Mouse (Mus musculus): ENCODE measurements around the gene Nod2.
"Not testable (repeated sequence)": the region's sequence is repeated elsewhere in the genome, so short reads cannot be mapped to it uniquely, and the experiment has no call there.

Nod2 gene

DNA sequence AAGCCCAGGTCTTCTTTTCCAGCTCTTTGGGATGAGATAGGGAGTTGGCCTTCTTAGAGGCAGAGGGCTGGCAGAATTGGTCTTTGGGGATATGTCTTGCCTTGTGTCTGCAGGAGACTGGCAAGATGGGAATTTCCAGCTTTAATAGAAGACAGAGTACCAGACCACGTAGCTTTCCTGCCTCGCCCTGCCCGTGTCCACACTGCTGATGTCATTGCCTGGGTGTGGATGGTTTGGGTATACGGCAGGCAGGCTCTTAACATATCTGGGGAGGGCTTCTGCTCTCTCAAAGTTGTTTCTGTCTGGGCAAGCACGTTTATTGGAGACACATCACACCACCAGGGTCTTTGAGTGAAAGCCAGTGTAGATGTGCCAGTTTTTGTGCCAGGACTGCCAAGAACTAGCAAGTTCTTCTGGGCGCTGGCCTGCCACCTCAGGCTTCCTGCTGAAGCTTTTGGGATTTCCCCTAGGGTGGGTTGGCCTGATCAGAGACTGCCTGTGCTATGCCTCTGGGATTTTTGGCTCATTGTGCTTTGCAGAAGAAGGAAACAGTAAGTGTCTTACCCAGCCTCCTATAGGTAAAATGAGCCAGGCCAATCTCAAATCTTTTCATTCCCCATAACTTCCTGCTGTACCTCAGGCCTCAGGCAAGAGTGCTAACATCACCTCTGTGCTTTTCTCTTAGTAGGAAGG lies 3.0 kb downstream of the Nod2 start:
- Histone ChIP-seq H3K36me3 (ENCODE audit: control insufficient read depth, insufficient read depth, low read length, poor library complexity, severe bottlenecking) (no peaks in the 10 kb centered on the region), H3K27me3 (ENCODE audit: control insufficient read depth, insufficient read depth, low read length, poor library complexity, severe bottlenecking) (no peaks in the 10 kb centered on the region)
- peak; percentile 54 for DNase-seq (ENCODE audit: low read depth, low spot score)

DNA sequence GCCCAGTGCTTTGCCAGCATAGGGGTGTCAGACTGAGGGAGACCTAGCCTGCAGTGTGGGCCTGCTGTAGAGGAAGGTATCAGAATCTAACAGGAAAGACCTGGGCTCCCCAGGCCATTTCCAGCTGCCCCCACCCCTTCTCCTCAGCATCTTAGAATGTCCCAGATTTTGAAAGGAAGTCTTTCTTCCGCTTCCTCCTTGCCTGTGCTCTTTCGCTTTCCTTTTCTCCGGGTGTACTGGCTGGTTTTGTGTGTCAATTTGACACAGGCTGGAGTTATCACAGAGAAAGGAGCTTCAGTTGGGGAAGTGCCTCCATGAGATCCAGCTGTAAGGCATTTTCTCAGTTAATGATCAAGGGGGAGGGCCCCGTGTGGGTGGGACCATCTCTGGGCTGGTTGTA lies 4.0 kb downstream of the Nod2 start:
- not testable (repeated sequence) for H3K27me3 ChIP-seq (ENCODE audit: control insufficient read depth, insufficient read depth, low read length, poor library complexity, severe bottlenecking); H3K36me3 ChIP-seq (ENCODE audit: control insufficient read depth, insufficient read depth, low read length, poor library complexity, severe bottlenecking); DNase-seq (ENCODE audit: low read depth, low spot score)

DNA sequence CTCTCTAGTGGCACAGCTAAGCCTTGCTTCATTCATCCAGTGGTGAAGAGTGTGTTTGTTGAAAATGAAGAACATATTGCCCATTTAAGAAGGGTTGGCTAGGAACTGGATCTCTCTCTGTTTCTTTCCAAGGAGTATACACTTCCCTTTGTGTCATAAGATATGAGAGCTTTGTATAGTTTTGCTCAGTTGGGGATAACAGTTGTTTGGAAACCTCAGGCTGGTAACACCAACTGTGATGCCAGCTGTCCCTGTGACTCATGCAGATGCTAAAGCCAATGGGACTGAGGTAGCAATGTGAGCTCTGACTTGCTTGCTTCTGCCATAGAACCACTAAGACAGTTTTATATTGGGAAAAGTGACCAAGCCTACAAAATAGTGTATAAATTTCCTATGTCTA lies 8.2 kb downstream of the Nod2 start:
- DNase-seq (ENCODE audit: low read depth, low spot score), result no peak
- H3K27me3 ChIP-seq (ENCODE audit: control insufficient read depth, insufficient read depth, low read length, poor library complexity, severe bottlenecking), result no peaks in the 10 kb centered on the region
- no peaks in the 10 kb centered on the region for H3K36me3 ChIP-seq (ENCODE audit: control insufficient read depth, insufficient read depth, low read length, poor library complexity, severe bottlenecking)

DNA sequence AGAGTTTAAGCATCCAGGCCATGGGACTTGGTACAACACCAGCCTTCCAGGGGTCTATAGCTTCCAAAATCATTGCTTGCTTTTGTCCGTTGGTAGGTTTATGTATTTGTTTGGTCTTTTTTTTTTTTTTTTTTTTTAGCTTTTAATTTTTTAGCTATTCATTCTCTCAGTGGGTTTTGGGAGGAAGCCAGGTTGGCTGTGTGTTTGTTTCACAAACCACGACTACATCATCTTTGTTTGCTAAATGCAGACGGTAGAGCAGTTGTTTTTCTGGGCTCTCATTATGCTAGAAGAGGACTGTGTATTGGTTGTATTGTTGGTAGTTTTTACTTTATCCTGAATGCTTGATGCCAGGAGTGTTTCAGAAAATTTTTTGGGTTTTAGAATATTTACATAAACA lies 12.8 kb downstream of the Nod2 start:
- DNase-seq (ENCODE audit: low read depth, low spot score), result no peak
- no peaks in the 10 kb centered on the region for H3K36me3 ChIP-seq (ENCODE audit: control insufficient read depth, insufficient read depth, low read length, poor library complexity, severe bottlenecking)
- no peaks in the 10 kb centered on the region for H3K27me3 ChIP-seq (ENCODE audit: control insufficient read depth, insufficient read depth, low read length, poor library complexity, severe bottlenecking)

DNA sequence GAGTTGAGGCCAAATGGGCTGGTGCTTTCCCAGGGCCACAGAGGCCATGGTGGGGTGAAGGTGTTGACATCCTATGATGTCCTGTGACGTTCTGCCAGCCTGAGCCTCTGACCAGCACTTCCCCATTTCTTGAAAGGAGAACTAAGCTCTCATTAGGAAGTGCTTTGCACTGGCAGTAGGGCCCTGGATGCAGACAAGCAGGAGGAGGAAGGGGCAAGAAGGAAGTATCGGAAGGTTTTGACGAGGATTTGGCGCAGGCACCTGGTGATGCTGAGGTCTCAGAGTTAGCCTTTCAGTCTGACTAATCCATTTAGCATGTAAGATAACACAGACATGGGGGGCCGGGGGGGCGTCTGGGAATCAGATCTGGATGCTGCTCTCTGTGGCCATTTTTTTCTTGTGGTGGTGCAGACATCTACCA lies 15.3 kb downstream of the Nod2 start:
- Histone ChIP-seq H3K27me3 (ENCODE audit: control insufficient read depth, insufficient read depth, low read length, poor library complexity, severe bottlenecking) (no peaks in the 10 kb centered on the region), H3K36me3 (ENCODE audit: control insufficient read depth, insufficient read depth, low read length, poor library complexity, severe bottlenecking) (no peaks in the 10 kb centered on the region)
- peak; percentile 91 for DNase-seq (ENCODE audit: low read depth, low spot score)

DNA sequence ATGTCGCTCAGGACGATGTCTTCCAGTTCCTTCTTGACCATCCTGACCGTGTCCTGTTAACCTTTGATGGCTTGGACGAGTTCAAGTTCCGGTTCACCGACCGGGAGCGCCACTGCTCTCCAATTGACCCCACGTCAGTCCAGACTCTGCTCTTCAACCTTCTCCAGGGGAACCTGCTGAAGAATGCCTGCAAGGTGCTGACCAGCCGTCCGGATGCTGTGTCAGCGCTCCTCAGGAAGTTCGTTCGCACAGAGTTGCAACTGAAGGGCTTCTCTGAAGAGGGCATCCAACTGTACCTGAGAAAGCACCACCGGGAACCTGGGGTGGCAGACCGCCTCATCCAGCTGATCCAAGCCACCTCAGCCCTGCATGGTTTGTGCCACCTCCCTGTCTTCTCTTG lies 17.0 kb downstream of the Nod2 start:
- Histone ChIP-seq H3K36me3 (ENCODE audit: control insufficient read depth, insufficient read depth, low read length, poor library complexity, severe bottlenecking) (no peaks in the 10 kb centered on the region), H3K27me3 (ENCODE audit: control insufficient read depth, insufficient read depth, low read length, poor library complexity, severe bottlenecking) (no peaks in the 10 kb centered on the region)
- DNase-seq (ENCODE audit: low read depth, low spot score), result no peak

DNA sequence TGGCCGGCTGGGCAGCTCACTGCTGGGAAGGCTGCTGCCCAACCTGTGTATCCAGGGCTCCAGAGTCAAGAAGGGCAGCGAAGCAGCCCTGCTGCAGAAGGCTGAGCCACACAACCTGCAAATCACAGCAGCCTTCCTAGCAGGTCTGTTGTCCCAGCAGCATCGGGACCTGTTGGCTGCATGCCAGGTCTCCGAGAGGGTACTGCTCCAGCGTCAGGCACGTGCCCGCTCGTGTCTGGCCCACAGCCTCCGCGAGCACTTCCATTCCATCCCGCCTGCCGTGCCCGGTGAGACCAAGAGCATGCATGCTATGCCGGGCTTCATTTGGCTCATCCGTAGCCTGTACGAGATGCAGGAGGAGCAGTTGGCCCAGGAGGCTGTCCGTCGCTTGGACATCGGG lies 17.8 kb downstream of the Nod2 start:
- no peak for DNase-seq (ENCODE audit: low read depth, low spot score)
- H3K27me3 ChIP-seq (ENCODE audit: control insufficient read depth, insufficient read depth, low read length, poor library complexity, severe bottlenecking), result no peaks in the 10 kb centered on the region
- H3K36me3 ChIP-seq (ENCODE audit: control insufficient read depth, insufficient read depth, low read length, poor library complexity, severe bottlenecking), result no peaks in the 10 kb centered on the region

DNA sequence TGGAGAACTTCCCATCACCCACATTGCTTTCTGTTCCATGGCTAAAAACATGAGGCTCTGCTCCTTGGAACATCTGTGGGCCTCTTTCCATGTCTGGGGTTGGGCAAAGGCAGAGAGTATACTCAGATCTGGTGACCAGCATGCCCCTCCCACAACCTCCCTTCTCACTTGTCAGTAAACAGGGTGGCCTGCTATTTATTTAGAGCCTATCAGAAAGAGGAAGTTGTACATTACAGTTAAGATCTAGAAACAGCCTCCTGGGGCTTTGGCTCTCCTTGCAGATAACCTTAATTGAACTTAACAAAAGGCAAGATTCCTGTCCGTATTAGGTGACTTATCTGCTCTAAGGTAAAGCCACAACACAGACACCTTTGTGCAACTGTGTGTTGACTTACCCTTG lies 19.3 kb downstream of the Nod2 start:
- no peaks in the 10 kb centered on the region for H3K36me3 ChIP-seq (ENCODE audit: control insufficient read depth, insufficient read depth, low read length, poor library complexity, severe bottlenecking)
- no peaks in the 10 kb centered on the region for H3K27me3 ChIP-seq (ENCODE audit: control insufficient read depth, insufficient read depth, low read length, poor library complexity, severe bottlenecking)
- DNase-seq (ENCODE audit: low read depth, low spot score), result peak; percentile 71

DNA sequence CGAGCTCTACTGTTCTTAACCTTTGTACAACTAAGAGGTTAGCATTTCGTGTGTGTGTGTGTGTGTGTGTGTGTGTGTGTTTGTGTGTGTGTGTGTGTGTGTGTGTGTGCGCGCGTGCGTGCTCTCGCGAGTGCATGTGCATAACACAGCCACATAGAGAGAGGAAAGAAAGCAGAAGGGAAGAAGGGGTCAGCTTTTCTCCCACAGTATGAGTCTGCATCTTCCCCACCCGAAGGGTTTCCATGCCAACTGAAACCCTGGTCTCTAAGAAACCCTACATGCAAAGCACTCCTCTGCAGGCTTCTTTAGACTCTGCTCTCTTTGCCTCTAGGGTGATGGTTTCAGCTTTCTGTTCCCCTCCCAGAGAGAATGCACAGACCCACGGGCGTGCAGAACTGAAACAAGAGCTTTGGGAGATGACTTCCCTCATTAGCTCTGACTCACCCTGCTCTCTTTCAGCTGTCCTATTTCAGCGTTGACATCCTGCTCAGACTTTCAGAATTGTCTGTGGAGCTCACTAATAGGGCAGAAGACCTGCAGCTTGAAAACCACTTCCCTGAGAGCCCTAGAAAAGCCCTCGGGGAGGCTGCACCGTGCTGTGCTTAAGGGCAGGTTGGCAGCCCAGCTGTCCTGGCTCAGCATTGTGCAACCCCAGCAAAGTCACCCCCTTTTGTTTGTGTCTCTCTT lies 21.4 kb downstream of the Nod2 start:
- peak; percentile 93 for DNase-seq (ENCODE audit: low read depth, low spot score)
- H3K36me3 ChIP-seq (ENCODE audit: control insufficient read depth, insufficient read depth, low read length, poor library complexity, severe bottlenecking), result no peaks in the 10 kb centered on the region
- H3K27me3 ChIP-seq (ENCODE audit: control insufficient read depth, insufficient read depth, low read length, poor library complexity, severe bottlenecking), result no peaks in the 10 kb centered on the region

DNA sequence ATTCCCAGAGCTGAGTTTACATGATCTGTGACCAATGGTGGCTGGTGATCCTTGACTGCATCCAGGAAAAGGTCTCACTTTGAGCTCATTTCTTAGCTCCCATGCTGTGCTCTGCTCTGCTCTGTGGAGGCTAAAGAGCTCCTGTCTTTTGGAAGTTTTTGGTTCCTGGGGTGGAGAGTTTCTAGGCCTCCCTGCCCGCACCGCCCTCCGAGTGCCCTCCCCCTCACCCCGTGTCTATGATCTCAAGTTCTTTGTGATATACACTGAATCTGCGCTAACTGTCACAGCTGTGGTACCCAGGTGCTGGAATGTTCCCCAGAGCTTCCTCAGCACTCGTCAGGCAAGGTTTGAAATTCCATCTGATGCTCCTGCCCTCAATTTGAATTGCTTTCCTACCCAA lies 23.7 kb downstream of the Nod2 start:
- Histone ChIP-seq H3K36me3 (ENCODE audit: control insufficient read depth, insufficient read depth, low read length, poor library complexity, severe bottlenecking) (no peaks in the 10 kb centered on the region), H3K27me3 (ENCODE audit: control insufficient read depth, insufficient read depth, low read length, poor library complexity, severe bottlenecking) (no peaks in the 10 kb centered on the region)
- DNase-seq (ENCODE audit: low read depth, low spot score), result no peak

DNA sequence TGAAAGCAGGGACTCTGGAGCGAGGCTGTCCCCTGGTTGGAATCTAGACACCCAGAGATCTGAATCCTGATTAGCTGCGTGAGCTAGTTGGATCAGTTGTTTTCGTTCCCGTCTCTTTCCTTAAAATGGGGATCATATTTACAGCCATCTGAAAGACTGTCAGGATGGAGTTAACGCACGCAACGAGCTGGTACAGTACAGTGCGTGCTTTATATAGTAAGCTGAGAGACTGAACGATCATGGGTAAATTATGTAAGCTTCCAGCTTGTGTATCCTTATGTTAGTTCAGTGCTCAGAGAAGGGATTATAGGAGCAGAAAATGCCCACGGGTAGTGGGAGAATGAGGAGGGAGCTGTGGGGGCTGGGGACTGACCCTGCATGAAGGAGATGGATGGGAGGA lies 24.5 kb downstream of the Nod2 start:
- H3K27me3 ChIP-seq (ENCODE audit: control insufficient read depth, insufficient read depth, low read length, poor library complexity, severe bottlenecking), result no peaks in the 10 kb centered on the region
- DNase-seq (ENCODE audit: low read depth, low spot score), result no peak
- no peaks in the 10 kb centered on the region for H3K36me3 ChIP-seq (ENCODE audit: control insufficient read depth, insufficient read depth, low read length, poor library complexity, severe bottlenecking)

DNA sequence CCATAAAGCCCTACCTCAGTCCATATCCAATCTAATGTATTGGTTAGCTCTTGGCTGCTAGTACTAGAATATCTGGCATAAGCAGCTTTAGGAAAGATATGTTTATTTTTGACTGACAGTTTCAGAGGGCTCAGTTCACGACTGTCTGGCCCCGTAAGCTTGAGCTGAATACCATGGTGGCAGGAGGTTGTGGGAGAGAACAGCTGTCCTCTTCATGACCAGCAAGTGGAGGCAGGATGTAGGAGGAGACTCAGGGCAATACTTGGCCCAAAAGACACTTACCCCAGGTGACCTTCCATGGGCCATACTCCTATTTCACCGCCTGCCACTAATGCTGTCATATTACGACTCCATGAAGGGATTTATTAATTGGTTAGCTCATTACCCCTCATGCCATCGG lies 26.7 kb downstream of the Nod2 start:
- no peaks in the 10 kb centered on the region for H3K36me3 ChIP-seq (ENCODE audit: control insufficient read depth, insufficient read depth, low read length, poor library complexity, severe bottlenecking)
- DNase-seq (ENCODE audit: low read depth, low spot score), result no peak
- H3K27me3 ChIP-seq (ENCODE audit: control insufficient read depth, insufficient read depth, low read length, poor library complexity, severe bottlenecking), result no peaks in the 10 kb centered on the region

DNA sequence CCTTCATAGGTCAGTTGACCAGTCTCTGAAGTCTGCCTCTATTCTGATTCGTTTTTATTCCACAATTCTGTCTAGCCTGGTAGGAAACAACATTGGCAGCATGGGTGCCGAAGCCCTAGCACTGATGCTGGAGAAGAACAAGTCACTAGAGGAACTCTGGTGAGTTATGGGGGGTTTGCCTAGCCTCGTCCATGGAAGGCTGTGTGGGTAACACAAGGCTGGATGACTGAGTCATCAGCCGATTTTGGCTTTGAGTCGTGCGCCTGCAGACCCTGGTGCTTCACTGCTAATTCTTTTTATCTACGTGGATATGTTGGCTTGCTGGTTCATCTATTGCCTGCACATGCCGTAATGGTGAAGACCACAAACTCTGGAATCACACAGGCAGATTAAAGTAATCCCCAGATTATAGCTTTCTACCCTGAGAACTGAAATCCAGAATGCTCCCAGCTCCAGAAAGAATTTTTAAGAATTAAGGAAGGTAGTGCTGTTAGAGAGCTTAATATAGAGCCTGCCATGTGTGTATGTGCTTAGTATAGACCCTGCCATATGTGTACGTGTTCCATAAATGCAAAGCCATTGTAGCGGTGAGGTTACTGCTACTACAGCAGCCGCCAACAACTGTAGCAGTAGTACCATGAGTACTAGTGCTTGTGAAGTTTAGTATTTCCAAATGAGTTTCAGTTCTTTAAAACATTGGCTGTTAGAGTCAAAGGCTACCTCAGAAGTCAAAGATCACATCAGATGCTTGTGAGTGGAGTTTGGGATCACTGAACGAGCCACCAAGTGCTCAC lies 28.5 kb downstream of the Nod2 start:
- no peaks in the 10 kb centered on the region for H3K36me3 ChIP-seq (ENCODE audit: control insufficient read depth, insufficient read depth, low read length, poor library complexity, severe bottlenecking)
- DNase-seq (ENCODE audit: low read depth, low spot score), result no peak

DNA sequence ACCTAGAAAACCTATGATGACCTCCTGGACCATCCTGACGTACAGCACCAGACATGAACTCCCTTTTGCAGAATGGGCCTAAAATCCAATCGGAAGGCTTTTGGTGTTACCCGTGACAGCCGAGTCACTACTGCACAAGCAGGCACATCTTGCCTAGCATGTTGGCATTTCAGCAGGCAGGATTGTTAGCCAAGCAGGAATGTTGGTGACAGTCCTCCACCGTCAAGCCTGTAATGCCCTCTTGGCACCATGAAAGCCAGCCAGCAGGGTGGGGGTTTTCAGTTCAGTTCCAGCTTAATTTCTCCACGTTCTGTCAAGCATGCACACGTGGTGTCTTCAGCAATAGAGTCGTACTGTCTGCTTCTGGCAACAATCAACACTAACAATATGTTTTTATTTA lies 30.0 kb downstream of the Nod2 start:
- no peak for DNase-seq (ENCODE audit: low read depth, low spot score)
- Histone ChIP-seq H3K36me3 (ENCODE audit: control insufficient read depth, insufficient read depth, low read length, poor library complexity, severe bottlenecking) (no peaks in the 10 kb centered on the region), H3K27me3 (ENCODE audit: control insufficient read depth, insufficient read depth, low read length, poor library complexity, severe bottlenecking) (no peaks in the 10 kb centered on the region)

More for the DNA sequence above, 28.5 kb downstream of the Nod2 start:
- no peaks in the 10 kb centered on the region for H3K27me3 ChIP-seq (ENCODE audit: control insufficient read depth, insufficient read depth, low read length, poor library complexity, severe bottlenecking)

DNA sequence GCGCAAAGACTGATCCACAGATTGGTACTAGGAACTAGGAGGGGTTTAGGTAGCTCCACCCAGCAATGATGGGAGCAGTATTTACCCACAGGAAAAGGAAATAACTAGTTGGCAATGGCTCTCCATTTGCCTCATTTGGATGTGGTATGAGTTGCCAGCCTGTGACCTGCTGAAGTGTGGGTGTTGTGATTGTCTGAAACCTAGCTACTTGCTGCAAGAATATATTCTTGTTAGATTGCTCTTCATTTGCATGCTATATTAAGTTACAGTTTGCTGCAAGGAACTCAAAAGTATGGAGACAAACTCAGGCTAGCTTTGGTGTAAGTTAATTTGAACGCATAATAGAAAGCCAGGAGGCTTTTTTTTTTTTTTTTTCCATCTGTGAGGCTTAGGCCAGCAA lies 33.5 kb downstream of the Nod2 start:
- no peaks in the 10 kb centered on the region for H3K27me3 ChIP-seq (ENCODE audit: control insufficient read depth, insufficient read depth, low read length, poor library complexity, severe bottlenecking)
- DNase-seq (ENCODE audit: low read depth, low spot score), result no peak
- no peaks in the 10 kb centered on the region for H3K36me3 ChIP-seq (ENCODE audit: control insufficient read depth, insufficient read depth, low read length, poor library complexity, severe bottlenecking)

All from splenic B cell, adult 2 months (primary cell).